Mouse (Mus musculus): ENCODE measurements around the gene March1.

DNA sequence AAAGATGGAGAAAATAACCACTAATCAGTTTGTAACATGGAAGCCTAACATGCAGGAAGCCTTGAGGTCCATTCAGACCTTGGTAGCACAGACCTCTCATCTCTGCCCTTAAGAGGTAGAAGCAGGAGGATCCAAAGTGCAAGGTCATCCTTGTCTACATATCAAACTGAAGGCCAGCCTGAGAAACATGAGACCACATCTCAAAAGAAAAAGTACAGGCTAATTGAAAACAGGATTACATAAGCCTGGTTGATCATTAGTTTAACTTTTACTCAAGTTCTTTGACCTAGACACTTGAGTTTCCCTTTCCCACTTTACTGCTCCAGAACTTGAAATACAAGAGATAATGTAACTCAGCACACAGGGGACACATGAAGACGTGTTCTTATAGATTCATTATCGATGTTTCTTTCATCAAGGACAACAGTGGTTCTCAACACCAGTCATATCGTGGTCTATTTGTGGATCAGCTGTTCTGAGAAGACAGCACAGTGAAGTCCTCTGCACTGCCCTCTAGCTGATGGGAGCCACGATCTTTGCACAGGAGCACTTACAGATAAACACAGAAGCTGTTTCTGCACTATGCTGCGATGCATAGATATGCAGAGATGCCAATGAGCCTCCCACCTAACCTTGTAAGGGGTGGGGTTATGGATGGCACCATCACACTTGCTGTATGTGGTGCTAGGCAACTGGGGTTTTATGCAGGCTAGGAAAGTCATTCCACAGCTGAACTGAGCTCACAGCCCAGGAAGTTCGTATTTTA, 789.1 kb downstream of the March1 start:
- TF ChIP-seq POLR2A (IDR thresholded peaks at IDR 0.05; ENCODE audit: insufficient read depth, low read depth, low read length), result no peak
- no peak for TF ChIP-seq CTCF (IDR thresholded peaks at IDR 0.05)
- no peak for TF ChIP-seq EP300 (IDR thresholded peaks at IDR 0.05; ENCODE audit: insufficient read depth, low read depth, low read length)

All from heart, adult 2 months (tissue).